Mouse (Mus musculus): Measurements from ENCODE around the gene Eif3i.

- TF ChIP-seq CTCF (IDR thresholded peaks at IDR 0.05; ENCODE audit: borderline replicate concordance, control insufficient read depth, extremely low read depth, insufficient read depth, low read length, poor library complexity) = no peak
- no peak for TF ChIP-seq POLR2A (IDR thresholded peaks at IDR 0.05; ENCODE audit: control insufficient read depth, extremely low read depth, insufficient read depth, low read length, poor library complexity)
These were observed 16.2 kb upstream of the Eif3i start for GRCm38 (mm10) chr4:129616631-129617030.

Measured in thymus, adult 2 months (tissue).